Mouse (Mus musculus): ENCODE measurements at regions not wholly inside any gene's neighbourhood (a gene's known extent, or its start where the extent isn't known, plus 50 kb on each side); places are given as distances from the start of the nearest gene placed in this dataset.
A peak's percentile ranks its signal among the peaks of the same experiment; 100 is the strongest.

GRCm38 (mm10) chr9:61028775-61029401, 234.5 kb downstream of the Uaca start:
- no peaks in the 10 kb centered on the region for H3K4me1 ChIP-seq (ENCODE audit: control insufficient read depth, insufficient read depth, insufficient read length, low read length)
- TF ChIP-seq POLR2A (IDR thresholded peaks at IDR 0.05; ENCODE audit: low read depth, low read length) (no peak), CTCF (IDR thresholded peaks at IDR 0.05; ENCODE audit: extremely low read depth, insufficient read length, insufficient replicate concordance, low read depth, low read length) (no peak)
- H3K27ac ChIP-seq (ENCODE audit: insufficient read depth, low read depth, low read length), result no peak overlapping the region
- no peak overlapping the region for H3K4me3 ChIP-seq (ENCODE audit: low read depth, low read length)
- H3K27me3 ChIP-seq (ENCODE audit: control insufficient read depth, insufficient read depth, low read length), result 0 out of 2 replicates have a peak, but pooled peaks cover 2% of the 10 kb centered on the region
- WGBS, result 76% methylated on average over 12 of the region's 12 CpGs
- no peaks in the 10 kb centered on the region for H3K36me3 ChIP-seq (ENCODE audit: control insufficient read depth, insufficient read depth, low read length)

GRCm38 (mm10) chr9:61031699-61032447, 237.5 kb downstream of the Uaca start:
- WGBS, result 63% methylated on average over 26 of the region's 26 CpGs

GRCm38 (mm10) chr9:61032448-61033433, 238.4 kb downstream of the Uaca start:
- Histone ChIP-seq H3K27me3 (ENCODE audit: control insufficient read depth, insufficient read depth, low read length) (0 out of 2 replicates have a peak, but pooled peaks cover 2% of the 10 kb centered on the region), H3K36me3 (ENCODE audit: control insufficient read depth, insufficient read depth, low read length) (no peaks in the 10 kb centered on the region), H3K27ac (ENCODE audit: insufficient read depth, low read depth, low read length) (no peak overlapping the region), H3K4me3 (ENCODE audit: low read depth, low read length) (no peak overlapping the region), H3K4me1 (ENCODE audit: control insufficient read depth, insufficient read depth, insufficient read length, low read length) (peaks cover 6% of the 10 kb centered on the region; the same call in 1 of the 2 replicates)
- TF ChIP-seq POLR2A (IDR thresholded peaks at IDR 0.05; ENCODE audit: low read depth, low read length), result no peak
- no peak for TF ChIP-seq CTCF (IDR thresholded peaks at IDR 0.05; ENCODE audit: extremely low read depth, insufficient read length, insufficient replicate concordance, low read depth, low read length)
- 82% methylated on average over 23 of the region's 23 CpGs for WGBS

More at GRCm38 (mm10) chr9:61031699-61032447, 237.5 kb downstream of the Uaca start:
- H3K27ac ChIP-seq (ENCODE audit: insufficient read depth, low read depth, low read length), result no peak overlapping the region
- H3K4me1 ChIP-seq (ENCODE audit: control insufficient read depth, insufficient read depth, insufficient read length, low read length), result peaks cover 6% of the 10 kb centered on the region; the same call in 1 of the 2 replicates
- H3K36me3 ChIP-seq (ENCODE audit: control insufficient read depth, insufficient read depth, low read length), result no peaks in the 10 kb centered on the region
- TF ChIP-seq CTCF (IDR thresholded peaks at IDR 0.05; ENCODE audit: extremely low read depth, insufficient read length, insufficient replicate concordance, low read depth, low read length), result no peak
- no peak for TF ChIP-seq POLR2A (IDR thresholded peaks at IDR 0.05; ENCODE audit: low read depth, low read length)
- H3K4me3 ChIP-seq (ENCODE audit: low read depth, low read length), result 0 out of 2 replicates have a peak overlapping the region, but pooled peaks have one; percentile 8
- H3K27me3 ChIP-seq (ENCODE audit: control insufficient read depth, insufficient read depth, low read length), result 0 out of 2 replicates have a peak, but pooled peaks cover 2% of the 10 kb centered on the region

GRCm38 (mm10) chr9:61033593-61033992, 239.3 kb downstream of the Uaca start:
- TF ChIP-seq CTCF (IDR thresholded peaks at IDR 0.05; ENCODE audit: extremely low read depth, insufficient read length, insufficient replicate concordance, low read depth, low read length), result no peak
- Histone ChIP-seq H3K4me1 (ENCODE audit: control insufficient read depth, insufficient read depth, insufficient read length, low read length) (peaks cover 6% of the 10 kb centered on the region; the same call in 1 of the 2 replicates), H3K36me3 (ENCODE audit: control insufficient read depth, insufficient read depth, low read length) (no peaks in the 10 kb centered on the region), H3K27me3 (ENCODE audit: control insufficient read depth, insufficient read depth, low read length) (0 out of 2 replicates have a peak, but pooled peaks cover 2% of the 10 kb centered on the region), H3K4me3 (ENCODE audit: low read depth, low read length) (no peak overlapping the region), H3K27ac (ENCODE audit: insufficient read depth, low read depth, low read length) (no peak overlapping the region)
- WGBS, result 51% methylated on average over 9 of the region's 9 CpGs

- H3K4me1 ChIP-seq (ENCODE audit: control insufficient read depth, insufficient read depth, insufficient read length, low read length), result no peaks in the 10 kb centered on the region
- H3K4me3 ChIP-seq (ENCODE audit: low read depth, low read length), result no peak overlapping the region
- H3K36me3 ChIP-seq (ENCODE audit: control insufficient read depth, insufficient read depth, low read length), result no peaks in the 10 kb centered on the region
- no peaks in the 10 kb centered on the region for H3K27me3 ChIP-seq (ENCODE audit: control insufficient read depth, insufficient read depth, low read length)
- TF ChIP-seq CTCF (IDR thresholded peaks at IDR 0.05; ENCODE audit: extremely low read depth, insufficient read length, insufficient replicate concordance, low read depth, low read length), result no peak
- no peak for TF ChIP-seq POLR2A (IDR thresholded peaks at IDR 0.05; ENCODE audit: low read depth, low read length)
- H3K27ac ChIP-seq (ENCODE audit: insufficient read depth, low read depth, low read length), result no peak overlapping the region
- 80% methylated on average over 2 of the region's 2 CpGs for WGBS
These were observed 247.7 kb downstream of the Uaca start for GRCm38 (mm10) chr9:61042063-61042462.

- no peak overlapping the region for H3K4me3 ChIP-seq (ENCODE audit: low read depth, low read length)
- H3K36me3 ChIP-seq (ENCODE audit: control insufficient read depth, insufficient read depth, low read length), result no peaks in the 10 kb centered on the region
- 88% methylated on average over 14 of the region's 14 CpGs for WGBS
- no peak for TF ChIP-seq CTCF (IDR thresholded peaks at IDR 0.05; ENCODE audit: extremely low read depth, insufficient read length, insufficient replicate concordance, low read depth, low read length)
- TF ChIP-seq POLR2A (IDR thresholded peaks at IDR 0.05; ENCODE audit: low read depth, low read length), result no peak
- no peak overlapping the region for H3K27ac ChIP-seq (ENCODE audit: insufficient read depth, low read depth, low read length)
- no peaks in the 10 kb centered on the region for H3K27me3 ChIP-seq (ENCODE audit: control insufficient read depth, insufficient read depth, low read length)
- no peaks in the 10 kb centered on the region; the same call in 1 of the 2 replicates for H3K4me1 ChIP-seq (ENCODE audit: control insufficient read depth, insufficient read depth, insufficient read length, low read length)
These were observed 250.6 kb downstream of the Uaca start for GRCm38 (mm10) chr9:61044983-61045382.
